Mouse (Mus musculus) limb, embryonic 11.5 days (tissue): ENCODE measurements at regions not wholly inside any gene's neighbourhood (a gene's known extent, or its start where the extent isn't known, plus 50 kb on each side); places are given as distances from the start of the nearest gene placed in this dataset.
A peak's percentile ranks its signal among the peaks of the same experiment; 100 is the strongest.
"Not testable (repeated sequence)": the region's sequence is repeated elsewhere in the genome, so short reads cannot be mapped to it uniquely, and the experiment has no call there.

Source experiments
- ATAC-seq: fragments of 200-750 bp; cut with Nextera tagmentation; 2 replicates; pipeline ENCODE4 v1.8.0; 2017; ENCODE audit warnings: low read depth; ENCODE audit not compliant: insufficient number of reproducible peaks, low FRiP score, low TSS enrichment
- DNase-seq: peaks from one replicate; pipeline ENCODE4 v3.0.0-alpha.2; 2015; ENCODE audit warnings: low spot score
- H3K27ac ChIP-seq: fragments of 300-500 bp; sonication (generic); replicated peaks from 2 replicates; pipeline ENCODE4 v1.5.1; 2014; ENCODE audit warnings: low read depth, mild to moderate bottlenecking, low read length
- H3K27me3 ChIP-seq: fragments of 300-500 bp; sonication (generic); 2 replicates; pipeline ENCODE4 v1.6.1; 2014; ENCODE audit warnings: mild to moderate bottlenecking, low read length, mixed read lengths; ENCODE audit not compliant: control insufficient read depth, insufficient read depth
- H3K36me3 ChIP-seq: fragments of 300-500 bp; sonication (generic); 2 replicates; pipeline ENCODE4 v1.6.1; 2014; ENCODE audit warnings: mild to moderate bottlenecking, low read length, moderate library complexity, mixed read lengths; ENCODE audit not compliant: control insufficient read depth, insufficient read depth
- H3K4me1 ChIP-seq: fragments of 300-500 bp; sonication (generic); 2 replicates; pipeline ENCODE4 v1.6.1; 2014; ENCODE audit warnings: low read length, mixed read lengths; ENCODE audit not compliant: control insufficient read depth, insufficient read depth
- H3K4me2 ChIP-seq: fragments of 300-500 bp; sonication (generic); 2 replicates; pipeline ENCODE4 v1.6.1; 2014; ENCODE audit warnings: low read depth, mild to moderate bottlenecking, moderate library complexity; ENCODE audit not compliant: severe bottlenecking
- H3K4me3 ChIP-seq: fragments of 300-500 bp; sonication (generic); 2 replicates; pipeline ENCODE4 v1.5.1; 2014; ENCODE audit warnings: low read depth, low read length
- H3K9ac ChIP-seq: fragments of 300-500 bp; sonication (generic); 2 replicates; pipeline ENCODE4 v1.6.1; 2014; ENCODE audit warnings: mild to moderate bottlenecking, low read length
- H3K9me3 ChIP-seq: fragments of 300-500 bp; sonication (generic); 2 replicates; pipeline ENCODE4 v1.6.1; 2016; ENCODE audit warnings: low read length; ENCODE audit not compliant: control insufficient read depth
- WGBS: fragments of 180-500 bp; shearing (Covaris S2); extraction: QIAGEN DNeasy Blood & Tissue Kit; methylation state at CpG from one replicate; pipeline ENCODE4 v1.1.7; 2014; 5-methylcytosine and 5-hydroxymethylcytosine counted together

- H3K4me3 ChIP-seq = no peak overlapping the region
- H3K4me2 ChIP-seq = no peak overlapping the region
- H3K27ac ChIP-seq = no peak overlapping the region
- H3K9me3 ChIP-seq = no peaks in the 10 kb centered on the region
- H3K27me3 ChIP-seq = no peaks in the 10 kb centered on the region
- 29% methylated on average over 6 of the region's 6 CpGs for WGBS
- H3K4me1 ChIP-seq = peaks cover 4% of the 10 kb centered on the region; the same call in 1 of the 2 replicates
- H3K36me3 ChIP-seq = no peaks in the 10 kb centered on the region
- peak; percentile 73 for ATAC-seq
- DNase-seq = peak; percentile 39
- H3K9ac ChIP-seq = no peak overlapping the region
Measured at GRCm38 (mm10) chr4:4635338-4635737, 157.8 kb downstream of the Impad1 start.

DNA sequence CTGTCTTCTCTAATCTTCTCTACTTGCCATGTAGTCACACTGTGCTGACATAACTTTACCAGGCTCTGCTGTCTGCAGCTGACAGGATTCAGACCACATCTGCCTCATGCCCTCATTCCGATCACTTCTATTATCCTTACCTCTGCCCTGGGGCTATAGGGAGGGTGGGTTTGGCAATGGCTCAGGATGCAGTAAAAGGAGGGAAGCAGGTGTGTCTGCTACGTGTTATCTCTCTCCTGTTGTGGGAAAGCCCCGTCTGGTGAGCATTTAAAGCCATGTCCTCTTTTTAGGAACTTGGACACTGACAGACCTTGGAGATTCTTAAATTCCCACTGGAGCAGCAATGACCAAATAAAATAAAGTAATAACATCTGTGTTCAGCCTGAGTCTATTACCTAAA lies 158.5 kb downstream of the Impad1 start:
- no peak overlapping the region for H3K9ac ChIP-seq
- H3K4me1 ChIP-seq = peaks cover 4% of the 10 kb centered on the region; the same call in 1 of the 2 replicates
- no peak overlapping the region for H3K27ac ChIP-seq
- no peak for DNase-seq
- no peak for ATAC-seq
- H3K9me3 ChIP-seq = no peaks in the 10 kb centered on the region
- WGBS = 41% methylated on average over 3 of the region's 3 CpGs
- no peak overlapping the region for H3K4me2 ChIP-seq
- no peaks in the 10 kb centered on the region for H3K36me3 ChIP-seq
- no peaks in the 10 kb centered on the region for H3K27me3 ChIP-seq
- H3K4me3 ChIP-seq = no peak overlapping the region

- 33% methylated on average over 2 of the region's 2 CpGs for WGBS
- ATAC-seq (no peak), DNase-seq (no peak)
Measured at GRCm38 (mm10) chr4:4630750-4631149, 162.4 kb downstream of the Impad1 start.

GRCm38 (mm10) chr4:4629251-4629650 lies 163.9 kb downstream of the Impad1 start:
- no peak overlapping the region for H3K27ac ChIP-seq
- H3K36me3 ChIP-seq = no peaks in the 10 kb centered on the region
- no peak overlapping the region for H3K4me3 ChIP-seq
- no peak overlapping the region for H3K4me2 ChIP-seq
- DNase-seq = no peak
- no peak for ATAC-seq
- no peak overlapping the region for H3K9ac ChIP-seq
- H3K27me3 ChIP-seq = no peaks in the 10 kb centered on the region
- 90% methylated on average over 1 of the region's 1 CpGs for WGBS
- H3K4me1 ChIP-seq = no peaks in the 10 kb centered on the region
- H3K9me3 ChIP-seq = no peaks in the 10 kb centered on the region

More at GRCm38 (mm10) chr4:4630750-4631149, 162.4 kb downstream of the Impad1 start:
- Histone ChIP-seq H3K4me1 (peaks cover 4% of the 10 kb centered on the region; the same call in 1 of the 2 replicates), H3K36me3 (no peaks in the 10 kb centered on the region), H3K27me3 (no peaks in the 10 kb centered on the region), H3K9ac (no peak overlapping the region), H3K27ac (no peak overlapping the region), H3K4me2 (no peak overlapping the region), H3K4me3 (no peak overlapping the region), H3K9me3 (no peaks in the 10 kb centered on the region)

GRCm38 (mm10) chr4:4623840-4624239 lies 169.3 kb downstream of the Impad1 start:
- 65% methylated on average over 3 of the region's 3 CpGs for WGBS
- Histone ChIP-seq H3K4me2 (no peak overlapping the region), H3K27me3 (no peaks in the 10 kb centered on the region), H3K9me3 (no peaks in the 10 kb centered on the region), H3K4me1 (no peaks in the 10 kb centered on the region), H3K4me3 (no peak overlapping the region), H3K36me3 (no peaks in the 10 kb centered on the region), H3K9ac (no peak overlapping the region), H3K27ac (no peak overlapping the region)
- ATAC-seq (no peak), DNase-seq (no peak)

DNA sequence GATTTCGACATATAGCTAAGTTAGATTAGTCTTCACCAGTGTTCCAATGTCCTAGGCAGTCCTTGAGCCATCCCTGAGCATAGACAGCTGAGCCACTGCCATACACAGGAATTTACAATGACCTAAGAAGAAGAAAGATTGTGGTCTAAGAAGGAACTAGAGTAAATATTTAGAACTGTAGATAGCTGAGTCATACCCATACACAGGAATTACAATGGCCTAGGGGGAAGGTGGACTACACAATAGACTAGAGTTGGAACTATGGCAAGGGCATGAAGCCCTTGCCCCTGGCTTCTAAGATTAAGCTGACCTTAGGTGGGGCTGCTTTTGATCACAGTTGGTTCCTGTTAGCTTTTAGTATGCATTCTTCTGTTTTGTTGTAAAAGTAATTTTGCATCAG lies 173.0 kb downstream of the Impad1 start:
- DNase-seq, ATAC-seq, H3K36me3 ChIP-seq, H3K4me3 ChIP-seq, H3K4me2 ChIP-seq, H3K9me3 ChIP-seq, H3K4me1 ChIP-seq, H3K9ac ChIP-seq, H3K27ac ChIP-seq, H3K27me3 ChIP-seq: not testable (repeated sequence)
- 89% methylated on average over 1 of the region's 1 CpGs for WGBS

- H3K4me1 ChIP-seq = no peaks in the 10 kb centered on the region
- H3K9ac ChIP-seq = no peak overlapping the region
- no peak for DNase-seq
- no peaks in the 10 kb centered on the region for H3K27me3 ChIP-seq
- no peaks in the 10 kb centered on the region for H3K36me3 ChIP-seq
- no peak overlapping the region for H3K27ac ChIP-seq
- H3K4me3 ChIP-seq = no peak overlapping the region
- H3K9me3 ChIP-seq = no peaks in the 10 kb centered on the region
- ATAC-seq = no peak
- H3K4me2 ChIP-seq = no peak overlapping the region
Measured at GRCm38 (mm10) chr4:4614577-4614976, 178.6 kb downstream of the Impad1 start.
